Mouse (Mus musculus) spleen, embryonic (tissue): ENCODE results near the gene Defb48.

Experiments used
- CTCF ChIA-PET: fragments of 350-600 bp; sonication (Branson Sonifier 250); formaldehyde crosslinking; loops from one replicate; lab custom pipeline; 2022; lab: Charles Lee

Defb48 gene

GRCm38 (mm10) chr14:62984410-62984809, at the start of gene Defb48:
TSS of gene Defb48 (minus strand) at chr14:62984510.
- CTCF ChIA-PET, result no interaction called here

DNA sequence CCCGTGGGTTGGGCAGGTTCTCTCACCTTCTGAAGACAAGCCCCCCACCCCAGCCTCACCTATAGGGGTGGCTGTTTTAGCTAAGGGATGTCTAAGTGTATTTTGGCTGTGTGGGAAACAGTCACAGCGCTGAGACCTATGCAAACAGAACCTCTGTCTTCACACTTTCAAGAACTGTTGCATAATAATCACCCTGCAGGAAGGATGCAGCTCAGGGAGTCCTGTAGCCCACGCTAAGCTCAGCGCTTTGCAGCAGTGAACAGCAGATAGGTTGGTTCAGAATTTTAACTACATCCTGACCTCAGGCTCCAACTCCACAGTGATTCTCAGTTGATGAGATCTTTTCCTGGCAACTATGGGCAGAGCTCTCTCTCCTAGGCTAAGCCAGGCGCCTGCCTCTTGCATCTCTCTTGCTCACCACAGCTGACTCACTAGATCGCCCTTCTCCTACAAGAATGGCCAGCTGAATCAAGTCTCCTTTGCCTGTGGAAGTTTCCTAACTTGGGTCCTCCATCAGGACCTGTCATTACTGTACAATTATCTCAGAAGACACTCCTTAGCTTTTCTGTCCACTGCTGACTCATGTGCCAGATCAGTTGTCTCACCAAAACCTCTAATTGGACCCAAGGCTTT, 36.3 kb upstream of the Defb48 start:
- CTCF ChIA-PET, result no interaction called here

DNA sequence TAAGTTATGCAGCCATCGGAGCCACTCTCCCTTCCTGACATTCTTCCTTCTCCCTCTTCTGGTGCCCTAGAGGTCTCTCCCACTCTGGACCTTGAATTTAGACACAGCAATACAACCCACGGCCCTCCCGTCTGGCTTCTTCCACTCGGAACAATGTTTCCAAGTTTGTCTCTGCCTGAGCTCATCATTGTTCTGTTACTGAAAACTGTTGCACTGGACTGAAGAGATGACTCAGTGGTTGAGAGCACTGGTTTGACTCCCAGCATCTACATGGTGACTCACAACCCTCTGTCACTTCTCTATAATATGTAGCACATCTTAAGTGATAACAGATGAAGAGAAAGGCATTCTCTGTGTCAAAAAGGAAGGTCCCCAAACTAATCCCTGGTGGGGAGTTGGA, 30.4 kb upstream of the Defb48 start:
- CTCF ChIA-PET, result no interaction called here

- CTCF ChIA-PET, result no interaction called here
These were observed 28.8 kb upstream of the Defb48 start for GRCm38 (mm10) chr14:63013082-63013481.

GRCm38 (mm10) chr14:63011471-63011870, 27.2 kb upstream of the Defb48 start, which contains the start of gene Defb43:
TSS of gene Defb43 (plus strand) at chr14:63011771.
- CTCF ChIA-PET, result no interaction called here

GRCm38 (mm10) chr14:63002588-63002987, 18.3 kb upstream of the Defb48 start:
- CTCF ChIA-PET, result interaction anchor here (0.7 kb wide), 1 partner anchor 28 kb away, joined by 3 read pairs; no protein-coding TSS in a partner anchor

DNA sequence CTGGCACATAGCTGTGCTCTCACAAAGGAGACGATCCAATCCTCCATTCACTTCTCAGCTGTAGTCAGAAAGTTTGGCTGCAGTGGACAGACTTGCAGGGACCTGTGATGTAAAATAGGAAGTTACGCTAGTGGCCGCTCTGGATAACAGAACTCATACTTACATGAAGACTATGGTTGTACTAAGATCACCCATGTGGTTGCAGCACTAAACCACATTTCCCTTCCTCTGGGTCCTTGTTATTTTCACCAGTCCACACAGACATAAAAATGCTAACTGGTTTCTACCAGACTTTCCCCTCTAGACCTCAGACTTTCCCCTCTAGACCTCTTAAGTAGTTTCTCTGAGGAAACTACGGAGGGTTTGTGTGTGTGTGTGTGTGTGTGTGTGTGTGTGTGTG, 14.7 kb upstream of the Defb48 start:
- CTCF ChIA-PET, result no interaction called here

- CTCF ChIA-PET, result no interaction called here
These were observed 13.5 kb upstream of the Defb48 start, which contains the start of gene Defb47 for GRCm38 (mm10) chr14:62997777-62998176. TSS of gene Defb47 (plus strand) at chr14:62998077.

DNA sequence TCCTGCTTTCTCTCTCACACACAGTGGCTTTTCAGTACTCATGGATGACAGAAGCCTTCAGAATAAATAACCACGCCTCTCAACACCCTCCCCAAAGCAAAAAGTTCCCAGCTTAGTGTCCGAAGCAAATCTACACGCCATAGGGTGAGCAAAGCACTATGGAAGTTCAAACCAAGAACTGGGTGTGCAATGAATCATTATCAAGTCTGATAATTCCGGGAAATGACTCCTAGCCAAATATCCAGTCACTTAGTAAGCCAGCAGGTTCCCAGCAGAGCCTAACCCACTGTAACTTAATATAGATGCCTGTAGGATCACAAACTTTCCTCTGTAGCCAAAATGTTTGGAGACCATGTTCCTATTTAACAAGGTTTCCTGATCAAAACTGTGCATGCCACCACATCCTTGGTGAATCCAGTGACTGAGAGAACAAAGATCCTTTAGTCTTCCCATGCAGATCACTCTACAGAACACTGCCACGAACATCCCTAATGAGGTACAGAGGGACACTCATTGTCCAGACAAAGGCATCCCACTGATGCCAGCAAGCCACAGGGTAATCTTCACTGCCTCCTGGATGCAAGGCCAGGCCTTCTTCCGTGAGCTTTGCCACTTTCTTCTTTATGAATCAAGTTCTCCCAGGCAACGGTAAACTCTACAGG, 7.7 kb upstream of the Defb48 start:
- CTCF ChIA-PET, result no interaction called here

- CTCF ChIA-PET, result no interaction called here
These were observed 7.0 kb upstream of the Defb48 start for GRCm38 (mm10) chr14:62991271-62991670.

DNA sequence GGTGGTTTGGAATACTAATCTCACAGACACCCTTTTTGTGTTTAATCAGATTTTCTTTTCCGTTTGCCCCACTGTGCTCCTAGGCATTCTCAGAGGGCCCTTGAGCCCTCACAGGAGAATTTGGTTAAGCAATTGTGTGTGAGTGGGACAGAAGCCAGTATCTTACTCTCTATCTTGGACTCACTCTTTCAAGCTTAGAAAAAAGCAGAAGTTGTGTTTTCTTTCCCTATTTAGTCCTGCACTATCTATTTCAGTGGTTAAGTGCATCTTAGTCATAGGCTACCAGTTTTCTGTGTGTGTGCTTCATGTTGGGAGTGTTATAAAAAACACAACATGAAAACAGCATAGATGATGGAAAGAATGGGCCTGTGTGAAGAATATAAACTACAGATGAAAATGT, 4.5 kb downstream of the Defb48 start:
- CTCF ChIA-PET, result no interaction called here

DNA sequence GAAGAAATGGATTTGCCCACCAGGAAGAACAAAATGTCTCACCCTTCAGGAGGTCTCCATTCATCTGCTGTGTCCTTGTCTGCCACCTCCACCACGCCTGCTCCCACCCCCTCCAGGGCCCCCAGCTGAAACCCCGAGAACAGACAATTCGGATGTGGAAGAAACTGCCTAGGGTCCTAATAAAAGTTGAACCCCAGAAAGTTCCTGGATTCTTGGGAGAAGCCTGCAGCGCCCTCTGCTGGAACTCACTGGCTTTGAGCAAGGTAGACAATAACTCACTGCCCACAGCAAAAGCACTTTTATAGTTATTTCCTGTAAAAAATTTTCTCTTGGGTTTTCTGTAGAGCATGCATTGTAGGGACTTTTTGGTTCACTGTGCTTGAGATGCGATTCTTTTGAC, 9.3 kb downstream of the Defb48 start:
- CTCF ChIA-PET, result interaction anchor here (0.6 kb wide), 1 partner anchor 92 kb away, joined by 4 read pairs; no protein-coding TSS in a partner anchor

DNA sequence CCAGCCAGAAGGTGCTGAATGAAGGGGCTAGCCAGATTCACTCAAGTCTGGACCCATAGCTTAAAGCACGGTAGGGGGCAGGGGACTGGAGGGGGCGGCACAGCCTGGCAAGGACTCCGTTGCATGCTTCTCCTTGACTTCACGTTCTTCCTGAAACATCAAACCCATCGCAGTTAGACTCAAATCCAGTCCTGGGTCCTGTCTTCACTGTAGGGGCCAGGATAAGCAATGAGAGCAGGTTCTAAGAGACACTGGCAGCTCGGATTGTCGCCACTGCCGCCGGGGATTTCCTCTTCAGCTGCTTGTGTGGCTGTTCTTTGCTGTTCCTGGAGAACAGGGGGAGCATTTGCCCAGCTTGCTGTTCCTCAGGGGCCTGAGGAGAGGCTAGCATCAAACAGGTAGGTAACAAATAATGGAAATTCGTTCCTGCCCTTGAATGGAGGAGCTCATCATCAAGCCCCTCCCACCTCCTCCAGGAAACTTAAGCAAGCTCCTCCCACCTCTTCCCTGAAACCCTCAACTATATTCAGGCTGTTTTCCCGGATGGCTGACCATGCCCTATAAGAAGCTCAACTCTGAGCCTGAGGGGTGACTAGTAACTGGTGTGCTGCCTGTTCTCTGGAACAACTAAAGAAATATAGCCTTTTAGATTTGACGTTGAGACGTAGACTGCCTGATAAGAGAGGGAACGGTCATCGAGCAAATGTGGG, 18.3 kb downstream of the Defb48 start:
- CTCF ChIA-PET, result no interaction called here

DNA sequence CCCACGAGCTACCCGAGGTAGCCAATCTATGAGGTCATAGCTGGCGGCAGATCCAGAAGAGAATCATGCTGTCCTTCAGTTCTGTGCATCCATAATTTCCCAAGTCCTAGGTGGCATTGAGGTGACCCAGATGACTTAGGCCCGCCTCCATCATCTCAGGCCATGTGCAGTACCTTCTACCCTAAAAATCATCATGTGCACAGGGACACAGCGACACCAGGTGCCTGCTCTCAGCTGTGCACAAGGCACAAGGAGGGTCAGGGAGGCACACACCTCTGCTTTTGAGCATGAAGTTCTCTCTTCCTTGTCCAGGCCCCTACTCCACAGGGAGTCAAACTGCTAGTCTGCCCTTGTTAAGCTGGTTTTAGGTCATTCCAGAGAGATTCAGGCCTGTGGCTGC, 19.0 kb downstream of the Defb48 start:
- CTCF ChIA-PET, result no interaction called here

DNA sequence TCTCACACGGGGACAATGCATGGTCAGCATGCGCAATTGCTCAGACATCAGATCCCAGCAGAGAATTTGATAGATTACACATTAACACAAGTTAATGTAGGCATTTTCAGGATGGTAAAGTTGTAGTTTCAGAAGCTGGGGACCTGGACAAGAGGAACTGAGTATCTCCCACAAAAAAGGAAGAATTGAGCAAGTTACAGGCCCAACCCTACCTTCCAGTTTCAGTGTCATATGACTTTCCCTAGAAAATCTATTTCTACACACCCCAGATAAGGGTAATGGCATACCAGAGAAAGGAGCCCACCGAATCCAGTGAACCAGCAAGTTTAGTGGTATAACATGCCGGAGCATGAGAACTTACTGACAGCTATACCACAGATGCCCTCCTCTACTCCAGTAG, 20.7 kb downstream of the Defb48 start:
- CTCF ChIA-PET, result no interaction called here

DNA sequence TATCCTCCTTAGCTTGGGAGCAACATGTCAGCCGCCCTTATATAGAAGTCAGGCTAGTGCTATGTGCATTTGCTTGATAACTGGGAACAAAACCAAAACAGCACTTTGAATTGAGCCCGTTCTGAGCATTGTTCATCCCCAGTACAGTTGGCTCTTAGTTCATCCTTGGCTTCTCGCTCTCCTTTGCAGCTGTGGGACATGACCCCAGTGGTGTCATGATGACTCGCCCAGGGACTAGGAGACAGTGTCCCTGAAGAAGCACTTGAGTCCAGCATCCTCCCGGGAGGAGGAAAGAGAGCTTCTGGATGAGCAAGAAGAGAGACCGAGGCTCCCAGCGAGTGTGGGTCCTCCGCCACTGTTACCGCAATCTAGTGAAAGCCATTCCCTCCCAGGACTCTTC, 28.2 kb downstream of the Defb48 start:
- CTCF ChIA-PET, result no interaction called here

GRCm38 (mm10) chr14:62946794-62947193, 37.5 kb downstream of the Defb48 start:
- CTCF ChIA-PET, result no interaction called here

DNA sequence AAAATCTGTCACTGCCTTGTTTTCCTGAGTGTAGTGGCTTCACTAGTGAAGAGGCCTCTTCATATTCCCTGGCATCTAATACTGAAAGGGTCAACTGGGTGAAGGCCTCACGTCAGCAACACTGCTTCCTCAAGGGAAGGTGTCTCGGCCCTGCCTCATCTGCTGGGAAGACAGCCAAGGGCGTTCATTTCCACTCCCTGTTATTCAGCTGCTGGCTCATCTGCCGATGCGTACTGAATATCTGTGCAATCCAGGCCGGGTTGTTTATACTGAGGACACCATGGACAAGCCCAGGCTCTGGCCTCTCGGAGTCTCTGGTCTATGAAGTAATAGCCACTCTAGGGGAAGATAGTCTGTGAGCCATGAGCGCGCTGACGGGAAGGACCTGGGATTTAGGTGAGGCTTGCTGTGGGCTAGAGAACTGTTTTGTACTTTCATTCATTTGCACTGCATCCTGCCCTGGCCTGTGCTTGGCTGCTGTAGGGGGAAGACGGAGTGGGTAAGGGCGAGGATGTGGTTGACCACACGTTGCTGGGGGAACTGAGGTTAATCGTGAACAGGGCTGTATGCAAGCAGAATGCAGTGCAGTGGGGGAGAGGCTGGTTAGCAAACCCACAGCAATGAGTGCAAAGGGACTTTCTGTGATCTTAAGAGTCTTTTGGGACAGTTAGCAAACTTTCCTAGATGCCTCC, 43.8 kb downstream of the Defb48 start:
- CTCF ChIA-PET, result no interaction called here

DNA sequence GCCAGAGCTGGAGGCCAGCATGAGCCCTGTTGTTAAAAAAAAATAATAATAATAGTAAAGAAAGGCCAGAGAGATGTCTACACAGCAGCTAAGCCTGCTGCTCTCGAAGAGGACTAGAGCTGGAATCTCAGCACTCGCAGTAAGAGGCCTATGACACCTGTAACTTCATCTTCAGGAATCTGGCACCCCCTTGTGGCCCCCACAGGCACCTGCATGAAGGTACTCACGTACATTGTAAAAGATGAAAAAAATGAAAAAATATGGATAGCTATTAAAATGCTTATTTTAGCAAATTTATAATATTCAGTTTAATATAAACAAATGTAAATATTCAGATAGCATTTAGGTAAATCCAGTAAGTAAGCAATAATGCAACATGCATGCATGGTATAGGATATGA, 44.9 kb downstream of the Defb48 start:
- CTCF ChIA-PET, result no interaction called here

- CTCF ChIA-PET, result interaction anchor here (1.4 kb wide), 1 partner anchor 231 kb away, joined by 4 read pairs; no protein-coding TSS in a partner anchor
These were observed 46.6 kb downstream of the Defb48 start for GRCm38 (mm10) chr14:62937675-62938074.

DNA sequence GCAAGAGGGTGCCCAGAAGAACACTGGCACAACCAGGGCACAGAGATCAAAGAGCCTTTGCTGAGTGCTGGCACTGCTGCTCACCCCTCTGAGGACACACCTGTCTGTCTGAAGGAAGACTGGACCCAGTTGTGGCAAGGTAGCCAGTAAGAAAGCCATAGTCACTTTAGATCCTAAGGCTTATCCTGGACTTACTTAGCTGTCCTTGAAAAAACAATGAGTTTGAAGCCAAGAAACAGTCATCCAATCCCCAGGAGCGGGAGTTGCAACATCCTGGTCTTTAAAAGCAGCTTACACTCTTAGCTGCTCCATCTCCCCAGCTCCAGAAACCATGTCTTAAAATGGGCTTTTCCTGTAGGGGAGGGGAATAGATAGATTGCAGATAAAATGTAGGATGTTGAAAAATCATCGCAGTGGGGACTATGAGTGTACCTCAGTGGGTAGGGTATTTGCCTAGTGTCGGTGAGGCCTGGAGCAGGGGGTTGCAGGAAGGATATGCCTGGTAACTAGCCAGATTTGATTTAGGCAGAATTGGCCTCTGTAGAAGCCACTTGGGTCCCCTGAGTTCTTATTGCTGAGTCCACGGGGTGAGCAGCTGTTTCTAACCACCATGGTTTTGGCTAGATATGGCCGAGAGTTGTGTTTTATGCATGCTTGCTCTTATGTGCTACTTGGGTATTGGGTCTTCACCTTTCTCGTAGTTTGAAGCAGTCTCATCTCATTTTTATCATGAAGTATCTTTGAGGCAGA, 47.5 kb downstream of the Defb48 start:
- CTCF ChIA-PET, result interaction anchor here (0.6 to 1.4 kb wide), 2 partner anchors 231 to 484 kb away, joined by 4 read pairs; no protein-coding TSS in a partner anchor
